Mouse (Mus musculus) Patski (cell line): ENCODE measurements at regions not wholly inside any gene's neighbourhood (a gene's known extent, or its start where the extent isn't known, plus 50 kb on each side); places are given as distances from the start of the nearest gene placed in this dataset.
A peak's percentile ranks its signal among the peaks of the same experiment; 100 is the strongest.

Source experiments
- ATAC-seq: fragments of 100-300 bp; one replicate; pipeline ENCODE4 v1.8.0; 2021
- CTCF ChIA-PET: fragments of 350-600 bp; sonication (Branson Sonifier 250); formaldehyde crosslinking; loops from one replicate; lab custom pipeline; 2022; ENCODE audit warnings: inconsistent platforms; lab: Charles Lee
- POLR2A ChIA-PET: fragments of 350-600 bp; sonication (Branson Sonifier 250); formaldehyde crosslinking; loops from one replicate; lab custom pipeline; 2022; ENCODE audit warnings: antibody characterized with exemption, inconsistent platforms; lab: Charles Lee
- DNase-seq: peaks from one replicate; pipeline ENCODE4 v3.0.0-alpha.2; 2011; ENCODE audit warnings: low read depth, low spot score
- H3K27me3 ChIP-seq: fragments of 371-371 bp; one replicate; pipeline ENCODE4 v1.5.1; 2021
- CTCF ChIP-seq: fragments of 100-300 bp; IDR thresholded peaks from one replicate; pipeline ENCODE4 v1.5.1; 2021
- in situ Hi-C: fragments of 300-500 bp; cut with MboI; formaldehyde crosslinking; loops from 3 replicates; pipeline ENCODE4 v1.11.1; 2018; ENCODE audit warnings: low pct_unique_long_range_greater_than_20kb, mixed read lengths

DNA sequence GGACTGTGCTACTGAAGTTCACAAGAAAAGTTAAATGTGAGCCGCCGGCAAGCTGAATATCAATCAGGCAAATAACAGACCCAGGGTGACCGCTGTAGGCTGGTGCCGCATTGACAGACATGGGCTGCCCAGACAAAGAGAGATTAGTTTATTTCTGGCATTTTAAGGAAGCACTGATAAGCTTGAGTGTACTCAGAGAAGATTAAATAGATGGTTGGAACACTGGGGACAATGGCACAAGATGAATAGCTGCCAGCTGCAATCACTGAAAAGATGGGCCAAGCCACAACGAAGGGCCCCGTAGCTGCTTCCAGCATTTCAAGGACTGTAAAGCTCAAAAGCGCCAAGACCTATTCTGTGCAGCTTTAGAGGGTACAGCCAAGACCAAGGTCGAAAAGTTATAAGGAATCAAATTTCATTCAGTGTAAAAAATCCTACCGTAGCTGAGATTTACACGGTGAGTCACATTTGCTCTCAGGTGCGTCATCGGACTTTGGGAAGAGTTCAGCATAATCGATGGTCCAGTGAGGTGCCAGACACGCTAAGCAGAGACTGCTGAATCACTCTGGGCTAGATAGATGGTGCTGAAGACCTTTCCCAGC is 285.1 kb upstream of the Camk1g start:
- DNase-seq (no peak), ATAC-seq (no peak)
- CTCF ChIA-PET = interaction anchor here (0.8 kb wide), 1 partner anchor 9 kb away, joined by 3 read pairs; no protein-coding TSS in a partner anchor
- TF ChIP-seq CTCF = no peak
- in situ Hi-C loops = no loop called here
- H3K27me3 ChIP-seq = peaks cover 45% of the 10 kb centered on the region
- POLR2A ChIA-PET = no interaction called here

DNA sequence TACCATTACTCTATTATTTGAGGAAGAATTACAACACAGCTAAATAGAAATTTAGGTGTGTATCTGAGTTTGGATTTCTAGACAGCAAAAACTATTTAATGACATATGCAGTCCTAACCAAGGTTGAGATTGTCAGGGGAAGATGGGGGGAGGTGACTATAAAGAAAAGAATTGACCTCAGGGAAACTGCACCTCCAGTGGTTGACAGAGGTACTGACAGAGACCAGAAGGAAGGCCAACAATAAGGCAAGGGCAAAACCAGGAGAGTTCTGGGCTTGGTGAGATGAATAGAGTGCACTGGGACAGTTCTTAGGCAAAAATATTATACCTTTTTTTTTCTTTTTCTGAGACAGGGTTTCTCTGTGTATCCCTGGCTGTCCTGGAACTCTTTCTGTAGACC is 280.2 kb upstream of the Camk1g start:
- ChIA-PET POLR2A (no interaction called here), CTCF (interaction anchor here (0.6 kb wide), 1 partner anchor 8 kb away, joined by 3 read pairs; no protein-coding TSS in a partner anchor)
- no peak for ATAC-seq
- peaks cover 40% of the 10 kb centered on the region for H3K27me3 ChIP-seq
- in situ Hi-C loops = no loop called here
- DNase-seq = no peak
- TF ChIP-seq CTCF = peak; percentile 44

DNA sequence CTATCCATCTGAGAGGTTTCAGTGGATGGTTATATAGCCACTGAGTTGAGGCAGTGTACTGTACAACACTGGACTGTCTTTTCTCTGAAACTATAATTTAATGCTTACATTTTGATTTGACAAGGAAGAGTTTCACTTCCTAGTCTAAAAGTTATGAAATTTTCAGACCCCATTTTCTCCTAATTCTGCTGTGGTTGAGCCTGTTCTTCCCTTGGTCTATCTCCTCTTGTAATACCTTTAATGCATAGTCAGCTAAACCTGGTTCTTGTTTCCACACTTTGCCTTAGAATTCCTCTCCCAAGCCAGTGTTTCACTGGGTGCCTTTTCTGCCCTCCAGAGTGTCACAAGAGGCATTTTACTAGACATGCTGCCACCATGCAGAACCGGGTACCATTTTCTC is 279.3 kb upstream of the Camk1g start:
- ChIA-PET CTCF (no interaction called here), POLR2A (no interaction called here)
- TF ChIP-seq CTCF = no peak
- DNase-seq (no peak), ATAC-seq (no peak)
- peaks cover 35% of the 10 kb centered on the region for H3K27me3 ChIP-seq
- in situ Hi-C loops = no loop called here

DNA sequence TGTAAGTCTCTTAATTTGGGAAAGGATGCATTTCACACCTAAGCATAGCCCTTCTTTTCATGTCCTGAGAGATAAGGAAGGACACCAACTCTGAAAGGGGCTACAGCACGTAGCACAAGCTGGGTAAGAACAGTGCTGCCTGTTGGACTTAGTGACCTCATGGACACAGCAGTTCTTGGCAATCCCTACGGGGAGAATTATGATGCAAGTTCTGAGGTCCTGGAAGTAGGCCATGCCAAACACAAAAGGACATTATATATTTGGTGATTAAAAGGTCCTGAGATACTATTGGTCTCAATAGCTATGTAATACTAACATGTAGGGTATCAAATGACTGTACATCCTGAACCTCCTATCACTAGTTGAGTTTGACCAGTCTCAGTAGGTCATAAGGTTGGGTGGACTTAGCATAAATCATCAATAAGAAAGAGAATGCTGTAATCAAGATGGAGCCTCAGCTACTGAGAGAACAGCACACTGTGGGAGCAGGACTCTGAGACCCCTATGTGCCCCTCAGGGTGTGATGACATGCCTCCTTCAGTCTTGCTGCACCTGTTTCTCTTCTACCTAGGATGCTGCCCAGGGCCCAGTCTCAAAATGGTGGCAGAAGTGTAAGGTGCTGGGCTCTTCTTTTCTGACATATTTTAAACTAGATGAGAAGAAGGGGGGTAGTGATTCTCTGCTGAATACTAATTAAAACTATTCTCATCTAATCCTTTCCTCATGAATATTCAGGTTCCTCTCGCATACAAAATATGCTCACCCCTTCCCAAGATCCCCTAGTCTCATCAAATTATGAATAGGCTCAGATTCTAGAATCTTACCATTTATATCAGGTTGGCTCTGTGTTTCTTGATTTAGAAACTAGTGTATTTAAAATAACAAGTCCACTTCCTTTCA is 277.5 kb upstream of the Camk1g start:
- H3K27me3 ChIP-seq = peaks cover 20% of the 10 kb centered on the region
- DNase-seq (no peak), ATAC-seq (no peak)
- in situ Hi-C loops = no loop called here
- POLR2A ChIA-PET = interaction anchor here (0.6 kb wide), 1 partner anchor 52 kb away, joined by 3 read pairs; no protein-coding TSS in a partner anchor
- CTCF ChIA-PET = no interaction called here
- no peak for TF ChIP-seq CTCF

DNA sequence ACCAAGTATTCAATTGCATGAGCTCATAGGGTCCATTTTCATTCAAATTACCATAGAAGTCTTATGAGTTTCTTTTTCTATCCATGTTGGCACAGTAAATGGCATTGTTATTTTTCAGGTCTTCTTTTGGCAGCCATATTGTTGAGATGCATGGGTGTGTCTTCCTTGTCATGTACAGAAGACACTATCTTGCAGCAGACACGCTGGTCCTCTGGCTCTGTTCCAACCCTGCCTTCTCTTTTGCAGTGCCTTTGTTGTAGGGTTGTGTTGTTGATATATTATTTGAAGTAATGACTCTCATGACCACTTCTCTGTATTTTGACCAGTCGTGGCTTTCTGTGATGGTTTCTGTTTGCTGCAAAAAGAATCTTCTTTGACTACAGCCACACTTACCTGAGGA is 274.4 kb upstream of the Camk1g start:
- in situ Hi-C loops = no loop called here
- ChIA-PET CTCF (no interaction called here), POLR2A (no interaction called here)

DNA sequence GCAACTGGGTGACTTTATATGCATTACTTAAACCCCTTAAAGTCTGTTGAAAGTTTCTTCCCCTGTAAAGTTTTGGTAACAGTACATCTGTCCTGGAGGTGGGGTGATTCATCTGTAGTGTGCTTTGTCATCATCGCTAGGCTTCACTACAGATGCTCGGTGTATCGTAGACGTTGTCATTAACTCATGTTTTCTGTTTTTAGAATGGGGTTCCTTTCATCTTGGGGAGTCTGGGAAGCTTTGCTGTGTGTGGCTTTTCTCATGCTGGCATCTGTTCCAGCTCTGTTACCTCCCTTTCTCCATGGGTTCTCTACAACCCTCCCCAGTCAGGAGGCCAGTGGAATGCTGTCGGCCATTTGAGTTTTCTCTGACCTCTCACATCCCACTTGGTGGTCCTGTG is 266.4 kb upstream of the Camk1g start:
- POLR2A ChIA-PET = no interaction called here
- in situ Hi-C loops = no loop called here
- no peak for DNase-seq
- ATAC-seq = no peak
- no peak for TF ChIP-seq CTCF
- peaks cover 30% of the 10 kb centered on the region for H3K27me3 ChIP-seq
- CTCF ChIA-PET = no interaction called here

More for the DNA sequence above, 274.4 kb upstream of the Camk1g start:
- H3K27me3 ChIP-seq = peaks cover 10% of the 10 kb centered on the region
- ATAC-seq (no peak), DNase-seq (no peak)
- TF ChIP-seq CTCF = no peak

DNA sequence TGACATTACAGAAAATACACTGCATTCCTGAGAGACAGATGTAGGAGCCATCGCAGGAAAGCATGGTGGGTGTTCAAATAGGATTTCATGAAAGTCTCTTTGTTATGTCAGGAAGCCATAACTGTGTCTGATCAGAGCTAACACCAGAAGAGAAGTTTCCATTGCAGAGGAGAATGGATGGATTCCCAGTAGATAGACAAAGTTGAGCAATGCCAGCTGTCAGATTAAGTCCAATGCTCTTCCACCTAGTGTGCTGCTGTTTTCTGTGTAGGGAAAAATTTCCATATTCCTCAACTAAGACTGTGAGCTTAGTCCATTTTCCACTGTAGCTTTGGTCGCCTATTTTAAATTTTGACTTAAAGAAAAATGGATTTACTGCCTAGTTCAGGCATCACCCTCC is 262.0 kb upstream of the Camk1g start:
- in situ Hi-C loops = no loop called here
- ChIA-PET CTCF (no interaction called here), POLR2A (no interaction called here)
- peaks cover 53% of the 10 kb centered on the region for H3K27me3 ChIP-seq
- no peak for ATAC-seq
- no peak for TF ChIP-seq CTCF
- no peak for DNase-seq

DNA sequence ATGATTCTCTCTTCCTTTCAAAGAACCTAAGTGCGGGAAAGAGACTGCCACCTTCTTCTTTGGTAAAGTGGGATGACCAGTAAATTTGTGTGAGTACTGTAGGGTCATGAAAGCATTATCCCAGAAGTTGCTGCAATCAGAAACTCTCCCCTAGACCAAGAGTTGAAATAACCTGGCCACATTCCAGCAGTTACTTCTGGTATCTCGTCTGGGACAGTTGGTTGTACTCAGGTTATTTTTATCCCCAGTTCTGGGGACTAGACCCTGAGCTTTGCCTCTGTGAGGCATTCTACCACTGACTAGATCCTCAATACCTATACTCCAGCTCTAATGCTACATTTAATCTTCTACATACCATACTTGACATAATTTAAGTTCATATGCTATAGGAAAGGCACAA is 259.8 kb upstream of the Camk1g start:
- peaks cover 50% of the 10 kb centered on the region for H3K27me3 ChIP-seq
- DNase-seq (no peak), ATAC-seq (no peak)
- POLR2A ChIA-PET = no interaction called here
- in situ Hi-C loops = no loop called here
- CTCF ChIA-PET = no interaction called here
- no peak for TF ChIP-seq CTCF

DNA sequence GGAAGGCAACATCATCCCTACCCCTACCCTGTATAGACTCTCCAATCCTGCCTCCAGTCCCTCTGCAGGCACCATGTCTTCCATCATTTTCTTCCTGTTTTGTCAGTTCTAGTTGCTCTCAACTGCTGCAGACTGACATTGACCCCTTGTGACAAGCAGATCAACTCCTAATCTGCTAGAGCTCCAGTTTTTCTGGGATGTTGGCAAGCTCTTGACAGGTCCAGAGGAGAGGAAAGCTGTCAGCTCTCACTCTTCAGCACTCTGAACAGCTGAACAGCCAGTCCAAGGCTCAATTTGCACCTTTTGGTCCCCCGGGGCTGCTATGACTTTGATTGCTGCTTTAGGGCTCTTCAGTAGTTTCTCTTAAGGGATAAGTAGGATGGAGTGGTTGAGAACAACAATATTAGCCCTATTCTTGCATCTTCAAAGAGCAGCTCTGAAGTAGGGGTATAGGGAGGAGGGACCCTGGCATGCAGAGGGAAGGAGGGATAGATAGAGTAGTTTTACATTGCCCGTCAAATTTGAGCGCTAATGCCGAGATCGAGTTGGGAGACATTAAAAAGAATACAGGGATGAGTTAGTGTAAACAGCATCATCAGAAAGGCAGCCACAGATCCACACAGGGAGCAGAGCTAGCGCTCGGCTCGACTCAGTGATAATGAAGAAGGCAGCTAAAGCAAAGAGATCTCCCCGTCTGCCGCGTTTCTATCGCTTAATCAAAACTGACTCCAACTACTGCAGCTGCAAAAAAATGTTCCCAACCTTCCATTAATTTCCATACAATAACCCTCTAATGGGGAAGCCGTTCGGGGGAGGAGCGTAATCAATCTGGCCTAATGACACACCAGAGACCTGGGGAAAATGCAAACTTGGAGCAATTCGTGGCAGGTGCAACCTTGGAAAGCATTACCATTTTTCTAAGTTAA is 257.1 kb upstream of the Camk1g start:
- ChIA-PET CTCF (no interaction called here), POLR2A (no interaction called here)
- DNase-seq (no peak), ATAC-seq (no peak)
- H3K27me3 ChIP-seq = peaks cover 36% of the 10 kb centered on the region
- TF ChIP-seq CTCF = no peak
- in situ Hi-C loops = no loop called here
